Mouse (Mus musculus) lung, postnatal 0 days (tissue): ENCODE data around the gene BC052040.

ENCODE experiments used
- CTCF ChIP-seq: IDR thresholded peaks from 2 replicates; pipeline ENCODE4 v1.5.1; 2016; ENCODE audit warnings: antibody characterized with exemption, mild to moderate bottlenecking
- EP300 ChIP-seq: IDR thresholded peaks from 2 replicates; pipeline ENCODE4 v1.6.1; 2016; ENCODE audit warnings: antibody characterized with exemption, mild to moderate bottlenecking, control low read depth

GRCm38 (mm10) chr2:115687612-115688011, 106.1 kb downstream of the BC052040 start:
- TF ChIP-seq CTCF = no peak
- no peak for TF ChIP-seq EP300
